7 mouse cellular contexts compared by ENCODE assay signal in the genomic region with DNA sequence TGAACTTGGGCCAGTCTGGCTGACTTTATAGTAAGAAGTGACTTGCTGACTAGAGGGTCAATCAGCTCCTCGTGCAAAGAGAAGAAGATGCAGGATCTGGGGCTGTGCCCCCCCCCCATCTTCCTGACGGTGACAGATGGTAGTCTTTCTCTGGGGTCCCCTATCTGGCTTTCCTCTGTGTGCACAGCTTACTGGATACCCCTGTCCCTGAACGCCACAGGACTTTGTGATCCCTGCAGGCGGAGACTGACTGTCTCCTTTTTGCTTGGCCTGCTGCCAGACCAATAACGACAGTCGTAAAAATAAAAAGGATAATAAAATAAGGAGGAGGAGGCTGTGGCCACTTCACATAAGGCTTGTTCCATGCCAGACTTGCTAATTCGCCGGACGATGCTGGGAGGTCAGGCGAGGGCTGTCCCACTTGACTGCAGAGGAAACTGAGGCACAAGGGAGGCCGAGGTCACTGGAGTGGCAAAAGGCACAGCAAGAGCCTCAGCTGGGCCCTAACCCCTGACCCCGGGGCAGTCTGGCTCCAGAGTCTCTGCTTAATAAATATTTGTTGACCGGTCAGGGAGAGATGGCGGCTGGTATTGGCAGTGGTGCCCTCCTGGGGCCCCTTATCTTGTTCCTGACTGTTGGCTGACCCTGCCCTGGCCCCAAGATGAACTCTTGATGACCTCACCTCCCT.
DNase-seq lines count a peak whose midpoint lies in the region; ATAC-seq lines count a peak whose summit lies in the region.

No protein-coding gene starts in this region.

- ATAC-seq in neural tube, embryonic 11.5 days (ENCODE audit: insufficient read depth, low FRiP score, low TSS enrichment), result no peak
- ATAC-seq in hindbrain, embryonic 14.5 days (ENCODE audit: low FRiP score), result no peak
- ATAC-seq in liver, embryonic 13.5 days (ENCODE audit: low read depth), result no peak

- no peaks in the 10 kb centered on the region for H3K36me3 ChIP-seq in neural tube, embryonic 11.5 days (ENCODE audit: control insufficient read depth, insufficient read depth, low read length)
- H3K36me3 ChIP-seq in hindbrain, embryonic 14.5 days (replicated peaks; ENCODE audit: control insufficient read depth, insufficient read depth), result no peaks in the 10 kb centered on the region
- peaks cover 11% of the 10 kb centered on the region; the same call in 1 of the 2 replicates for H3K36me3 ChIP-seq in liver, embryonic 13.5 days

- no peak for DNase-seq in neural tube, embryonic 11.5 days (ENCODE audit: low spot score)
- no peak for DNase-seq in neural tube, embryonic 10.5 days (ENCODE audit: extremely low spot score, low spot score)
- no peak for DNase-seq in hindbrain, embryonic 14.5 days (ENCODE audit: low spot score)
- no peak for DNase-seq in liver, embryonic 13.5 days
- no peak for DNase-seq in frontal cortex, adult 2 months (ENCODE audit: extremely low spot score in 1 of 2, low spot score in 1 of 2)
- no peak for DNase-seq in gastrocnemius, postnatal 14 days
- no peak for DNase-seq in right cerebral cortex, postnatal 4 days

- no peak overlapping the region; the same call in 1 of the 2 replicates for H3K9ac ChIP-seq in neural tube, embryonic 11.5 days (ENCODE audit: low read length)
- H3K9ac ChIP-seq in hindbrain, embryonic 14.5 days, result peak overlapping the region; percentile 50
- H3K9ac ChIP-seq in liver, embryonic 13.5 days, result peak overlapping the region; percentile 98

- intact Hi-C loops in gastrocnemius, postnatal 14 days (cut with DNase I; ENCODE audit: low total_unique reads), result no loop called here

- no peaks in the 10 kb centered on the region for H3K27me3 ChIP-seq in neural tube, embryonic 11.5 days (ENCODE audit: control insufficient read depth, insufficient read depth, low read length)
- no peaks in the 10 kb centered on the region for H3K27me3 ChIP-seq in hindbrain, embryonic 14.5 days (ENCODE audit: control insufficient read depth, insufficient read depth, low read length)
- no peaks in the 10 kb centered on the region for H3K27me3 ChIP-seq in liver, embryonic 13.5 days

- peak overlapping the region; percentile 89 for H3K4me2 ChIP-seq in neural tube, embryonic 11.5 days (ENCODE audit: low read depth)
- H3K4me2 ChIP-seq in hindbrain, embryonic 14.5 days (replicated peaks), result peak overlapping the region; percentile 98
- peak overlapping the region; percentile 92 for H3K4me2 ChIP-seq in liver, embryonic 13.5 days

- peak overlapping the region; percentile 9; the same call in 1 of the 2 replicates for H3K27ac ChIP-seq in neural tube, embryonic 11.5 days (ENCODE audit: low read depth, low read length)
- H3K27ac ChIP-seq in hindbrain, embryonic 14.5 days, result no peak overlapping the region
- H3K27ac ChIP-seq in liver, embryonic 13.5 days, result peak overlapping the region; percentile 99

- H3K4me1 ChIP-seq in neural tube, embryonic 11.5 days (ENCODE audit: control insufficient read depth, insufficient read depth, low read length), result peaks cover 69% of the 10 kb centered on the region
- peaks cover 62% of the 10 kb centered on the region for H3K4me1 ChIP-seq in hindbrain, embryonic 14.5 days (replicated peaks; ENCODE audit: control insufficient read depth, insufficient read depth, low read length)
- peaks cover 79% of the 10 kb centered on the region for H3K4me1 ChIP-seq in liver, embryonic 13.5 days (replicated peaks)

- 8% methylated on average over 14 of the region's 14 CpGs for WGBS in neural tube, embryonic 11.5 days
- WGBS in hindbrain, embryonic 14.5 days, result 24% methylated on average over 14 of the region's 14 CpGs
- WGBS in liver, embryonic 13.5 days (ENCODE audit: insufficient replicate concordance), result 45% methylated on average over 14 of the region's 14 CpGs

- no peaks in the 10 kb centered on the region for H3K9me3 ChIP-seq in neural tube, embryonic 11.5 days (ENCODE audit: control insufficient read depth, low read length)
- H3K9me3 ChIP-seq in hindbrain, embryonic 14.5 days (ENCODE audit: control insufficient read depth, low read length), result no peaks in the 10 kb centered on the region
- no peaks in the 10 kb centered on the region for H3K9me3 ChIP-seq in liver, embryonic 13.5 days (replicated peaks)

- peak overlapping the region; percentile 90 for H3K4me3 ChIP-seq in neural tube, embryonic 11.5 days (ENCODE audit: low read depth, low read length)
- H3K4me3 ChIP-seq in hindbrain, embryonic 14.5 days (replicated peaks; ENCODE audit: low read length), result peak overlapping the region; percentile 87
- peak overlapping the region; percentile 99 for H3K4me3 ChIP-seq in liver, embryonic 13.5 days (replicated peaks)
